Mouse (Mus musculus) megakaryocyte, adult 5-6 weeks (primary cell): ENCODE data around the gene Prr23a1. TPM values are rescaled to one million over a fixed set of nuclear protein-coding genes. Genes with fewer than 3 reads are reported as not detected.

Source experiments
- total RNA-seq, 2 experiments: library from RNA; stranded (forward) in 1 of 2; stranded (reverse) in 1 of 2; fragments of 153-499, 151-499 nt in 1 of 2; fragments of 221-1000, 200-1000 nt in 1 of 2; gene quantifications; 2 replicates each; pipeline versions ENCODE4 v1.2.3 to v1.2.4; 2015 to 2017

The Prr23a1 gene
- total RNA-seq, 2 experiments from 2014 or later, result not detected

Other genes starting within 250 kb of the Prr23a1 start
- gene Mrps22, start 240.8 kb upstream of the Prr23a1 start, total RNA-seq (2015), result 15.2 and 18.9 TPM in 2 replicates
- gene Mrps22, start 240.8 kb upstream of the Prr23a1 start, total RNA-seq (2017), result 36.5 and 40.4 TPM in 2 replicates
- not detected in 2 replicates for gene Prr23a2, start 14.0 kb downstream of the Prr23a1 start, total RNA-seq (2015)
- not detected in 2 replicates for gene Prr23a2, start 14.0 kb downstream of the Prr23a1 start, total RNA-seq (2017)
- gene Prr23a3, start 22.3 kb downstream of the Prr23a1 start, total RNA-seq (2015), result not detected in 2 replicates
- gene Prr23a3, start 22.3 kb downstream of the Prr23a1 start, total RNA-seq (2017), result not detected in 2 replicates
- gene 7420426K07Rik, start 60.6 kb downstream of the Prr23a1 start, total RNA-seq (2015), result not detected in 2 replicates
- gene 7420426K07Rik, start 60.6 kb downstream of the Prr23a1 start, total RNA-seq (2017), result 0.18 TPM in 1 of 2 replicates, not detected in the other
- gene Foxl2, start 112.8 kb downstream of the Prr23a1 start, total RNA-seq (2015), result not detected in 2 replicates
- gene Foxl2, start 112.8 kb downstream of the Prr23a1 start, total RNA-seq (2017), result not detected in 2 replicates
- gene Faim, start 143.9 kb downstream of the Prr23a1 start, total RNA-seq (2015), result 55.0 and 74.1 TPM in 2 replicates
- 145 and 158 TPM in 2 replicates for gene Faim, start 143.9 kb downstream of the Prr23a1 start, total RNA-seq (2017)
- gene Gm1123, start 193.2 kb downstream of the Prr23a1 start, total RNA-seq (2015), result 0.29 TPM in 1 of 2 replicates, not detected in the other
- gene Gm1123, start 193.2 kb downstream of the Prr23a1 start, total RNA-seq (2017), result 0.81 TPM in 1 of 2 replicates, not detected in the other